Mouse (Mus musculus): ENCODE results near the gene C130073F10Rik. TPM values are rescaled to one million over a fixed set of nuclear protein-coding genes. Genes with fewer than 3 reads are reported as not detected.
"Not testable (repeated sequence)": the region's sequence is repeated elsewhere in the genome, so short reads cannot be mapped to it uniquely, and the experiment has no call there.

C130073F10Rik gene
- 3.7 and 4.9 TPM in 2 replicates for polyA plus RNA-seq (2011; ENCODE audit: insufficient read depth, insufficient read length, low read depth, missing spikeins)

DNA sequence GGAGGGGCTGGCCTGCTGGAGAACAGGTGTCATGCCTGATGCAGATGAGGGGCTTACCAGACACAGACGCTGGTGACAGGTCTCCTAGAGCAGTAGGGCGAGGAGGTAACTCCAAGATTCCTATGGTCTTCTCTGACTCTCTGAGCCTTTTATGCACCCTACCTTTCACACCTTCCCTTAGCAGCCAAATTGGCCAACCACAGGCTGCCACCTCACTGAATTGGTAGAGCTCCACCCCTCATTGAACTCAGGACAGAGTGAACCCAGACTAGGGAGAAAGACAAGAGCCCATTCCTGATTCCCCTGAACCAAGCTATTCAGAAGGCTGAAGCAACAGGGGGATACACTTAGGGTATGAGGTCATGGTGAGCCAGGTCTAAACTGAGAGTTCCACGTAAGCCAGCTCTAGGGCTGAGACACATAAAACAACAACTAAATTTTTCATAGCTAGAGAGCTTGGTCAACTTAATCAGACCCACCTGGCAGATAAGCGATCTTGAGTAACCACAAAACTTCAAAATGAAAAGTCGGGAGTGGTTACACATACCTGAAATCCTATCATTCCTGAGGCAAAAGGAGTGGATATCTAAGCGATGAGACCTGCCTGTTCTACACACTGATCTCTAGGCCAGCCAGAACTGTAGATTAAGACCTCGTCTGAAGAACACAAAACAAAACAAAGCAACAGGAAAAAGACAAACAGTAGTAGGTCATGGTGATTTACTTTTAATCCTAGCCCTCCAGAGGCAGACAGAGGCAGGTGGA, at the start of gene C130073F10Rik:
Gene C130073F10Rik (minus strand): TSS at position 134 of the 765 bp plus-strand sequence.
- Histone ChIP-seq H3K27me3 (ENCODE audit: control insufficient read depth, insufficient read depth, low read length, poor library complexity, severe bottlenecking) (no peaks in the 10 kb centered on the region), H3K36me3 (ENCODE audit: control insufficient read depth, insufficient read depth, low read length, poor library complexity, severe bottlenecking) (no peaks in the 10 kb centered on the region), H3K27ac (ENCODE audit: insufficient read depth, low read length) (no peak within 1 kb of the TSS), H3K9me3 (replicated peaks; ENCODE audit: control insufficient read depth, insufficient read depth, low read length, poor library complexity, severe bottlenecking) (peaks cover 1% of the 10 kb centered on the region; the same call in 1 of the 2 replicates), H3K4me1 (ENCODE audit: control insufficient read depth, insufficient read depth, low read length) (peaks cover 5% of the 10 kb centered on the region), H3K4me3 (ENCODE audit: low read depth, low read length) (no peak within 1 kb of the TSS), H3K9ac (ENCODE audit: low read depth, poor library complexity, severe bottlenecking) (no peak within 1 kb of the TSS)
- TF ChIP-seq EP300 (IDR thresholded peaks at IDR 0.05; ENCODE audit: insufficient read depth, low read depth, low read length) = no peak
- TF ChIP-seq POLR2A (IDR thresholded peaks at IDR 0.05; ENCODE audit: insufficient read depth, low read length) = no peak
- TF ChIP-seq CTCF (IDR thresholded peaks at IDR 0.05; ENCODE audit: low read depth, low read length) = no peak

DNA sequence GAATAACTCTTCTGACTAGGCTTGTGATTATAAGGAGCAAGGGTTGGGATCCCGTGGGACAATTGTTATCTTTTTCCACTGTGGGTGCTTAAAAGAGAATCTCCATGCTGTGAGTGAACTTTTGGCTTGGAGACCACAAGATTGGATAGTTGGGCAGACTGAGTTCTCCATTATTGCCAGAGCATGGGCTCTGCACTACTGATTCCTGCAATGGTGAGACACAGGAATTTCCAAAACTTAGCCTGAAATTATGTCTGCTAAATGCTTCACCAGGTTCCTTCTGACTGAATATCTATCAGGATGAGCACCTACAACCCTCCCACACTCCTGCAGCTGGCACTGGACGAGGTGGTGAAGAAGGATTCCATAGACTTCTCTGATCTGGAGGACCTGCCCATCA, 46.5 kb upstream of the C130073F10Rik start, which contains the start of gene Gm12794:
Gene Gm12794 (plus strand): TSS at position 301 of the 400 bp plus-strand sequence.
- not testable (repeated sequence) for H3K4me3 ChIP-seq (ENCODE audit: low read depth, low read length); H3K9me3 ChIP-seq (replicated peaks; ENCODE audit: control insufficient read depth, insufficient read depth, low read length, poor library complexity, severe bottlenecking); H3K9ac ChIP-seq (ENCODE audit: low read depth, poor library complexity, severe bottlenecking); H3K4me1 ChIP-seq (ENCODE audit: control insufficient read depth, insufficient read depth, low read length); H3K27me3 ChIP-seq (ENCODE audit: control insufficient read depth, insufficient read depth, low read length, poor library complexity, severe bottlenecking); H3K27ac ChIP-seq (ENCODE audit: insufficient read depth, low read length); H3K36me3 ChIP-seq (ENCODE audit: control insufficient read depth, insufficient read depth, low read length, poor library complexity, severe bottlenecking)

DNA sequence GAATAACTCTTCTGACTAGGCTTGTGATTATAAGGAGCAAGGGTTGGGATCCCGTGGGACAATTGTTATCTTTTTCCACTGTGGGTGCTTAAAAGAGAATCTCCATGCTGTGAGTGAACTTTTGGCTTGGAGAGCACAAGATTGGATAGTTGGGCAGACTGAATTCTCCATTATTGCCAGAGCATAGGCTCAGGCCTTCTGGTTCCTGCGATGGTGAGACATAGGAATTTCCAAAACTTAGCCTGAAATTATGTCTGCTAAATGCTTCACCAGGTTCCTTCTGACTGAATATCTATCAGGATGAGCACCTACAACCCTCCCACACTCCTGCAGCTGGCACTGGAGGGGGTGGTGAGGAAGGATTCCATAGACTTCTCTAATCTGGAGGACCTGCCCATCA, 15.2 kb upstream of the C130073F10Rik start, which contains the start of gene Gm12800:
Gene Gm12800 (plus strand): TSS at position 301 of the 400 bp plus-strand sequence.
- not testable (repeated sequence) for H3K27me3 ChIP-seq (ENCODE audit: control insufficient read depth, insufficient read depth, low read length, poor library complexity, severe bottlenecking); H3K4me3 ChIP-seq (ENCODE audit: low read depth, low read length); H3K4me1 ChIP-seq (ENCODE audit: control insufficient read depth, insufficient read depth, low read length); H3K36me3 ChIP-seq (ENCODE audit: control insufficient read depth, insufficient read depth, low read length, poor library complexity, severe bottlenecking); H3K9me3 ChIP-seq (replicated peaks; ENCODE audit: control insufficient read depth, insufficient read depth, low read length, poor library complexity, severe bottlenecking); H3K27ac ChIP-seq (ENCODE audit: insufficient read depth, low read length); H3K9ac ChIP-seq (ENCODE audit: low read depth, poor library complexity, severe bottlenecking)

DNA sequence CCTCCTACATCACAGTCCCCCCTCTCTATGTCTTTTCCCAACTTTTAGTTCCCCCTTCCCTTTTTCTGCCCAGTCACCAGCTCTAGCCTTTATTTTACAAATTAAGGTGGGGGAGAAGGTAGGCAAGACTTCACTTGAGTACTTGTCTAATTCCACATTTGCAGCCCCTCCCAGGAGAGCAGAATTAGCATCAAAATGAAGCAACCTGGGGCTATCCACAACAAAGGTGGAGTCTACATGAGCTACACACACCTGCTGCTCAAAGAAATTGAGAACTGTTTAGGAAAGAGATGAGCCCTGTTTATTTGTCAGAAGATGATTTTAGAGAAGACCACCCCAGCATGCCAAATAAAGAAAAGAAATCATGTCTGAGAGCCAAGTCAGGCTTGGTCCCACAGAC, 4.2 kb downstream of the C130073F10Rik start:
- no peak overlapping the region for H3K4me3 ChIP-seq (ENCODE audit: low read depth, low read length)
- no peak overlapping the region for H3K9ac ChIP-seq (ENCODE audit: low read depth, poor library complexity, severe bottlenecking)
- peak overlapping the region; percentile 98 for H3K27ac ChIP-seq (ENCODE audit: insufficient read depth, low read length)
- peaks cover 35% of the 10 kb centered on the region for H3K9me3 ChIP-seq (replicated peaks; ENCODE audit: control insufficient read depth, insufficient read depth, low read length, poor library complexity, severe bottlenecking)
- H3K4me1 ChIP-seq (ENCODE audit: control insufficient read depth, insufficient read depth, low read length) = peaks cover 5% of the 10 kb centered on the region
- H3K36me3 ChIP-seq (ENCODE audit: control insufficient read depth, insufficient read depth, low read length, poor library complexity, severe bottlenecking) = no peaks in the 10 kb centered on the region
- H3K27me3 ChIP-seq (ENCODE audit: control insufficient read depth, insufficient read depth, low read length, poor library complexity, severe bottlenecking) = no peaks in the 10 kb centered on the region
- TF ChIP-seq CTCF (IDR thresholded peaks at IDR 0.05; ENCODE audit: low read depth, low read length) = no peak
- TF ChIP-seq EP300 (IDR thresholded peaks at IDR 0.05; ENCODE audit: insufficient read depth, low read depth, low read length) = no peak
- TF ChIP-seq POLR2A (IDR thresholded peaks at IDR 0.05; ENCODE audit: insufficient read depth, low read length) = no peak

DNA sequence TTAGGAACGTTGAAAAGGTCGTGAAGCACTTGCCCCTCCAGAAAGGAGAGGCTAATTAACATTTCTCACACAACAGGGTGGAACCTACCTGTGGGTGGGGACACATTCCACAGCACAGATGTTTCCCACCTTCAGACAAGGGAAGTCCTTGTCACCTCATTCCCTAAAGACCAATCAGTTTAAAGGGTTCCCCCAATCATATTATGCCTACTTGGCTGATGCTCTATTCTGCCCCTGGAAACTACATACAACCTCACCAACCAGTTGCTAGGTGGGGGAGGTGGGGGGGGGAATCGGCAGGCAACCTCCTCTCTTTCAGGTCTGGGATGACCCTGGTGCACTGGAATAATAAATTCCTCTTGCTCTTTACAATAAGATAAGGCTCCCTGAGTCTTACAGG, 9.9 kb downstream of the C130073F10Rik start:
- TF ChIP-seq POLR2A (IDR thresholded peaks at IDR 0.05; ENCODE audit: insufficient read depth, low read length) (no peak), EP300 (IDR thresholded peaks at IDR 0.05; ENCODE audit: insufficient read depth, low read depth, low read length) (no peak), CTCF (IDR thresholded peaks at IDR 0.05; ENCODE audit: low read depth, low read length) (no peak)
- H3K9ac ChIP-seq (ENCODE audit: low read depth, poor library complexity, severe bottlenecking) = no peak overlapping the region
- H3K27ac ChIP-seq (ENCODE audit: insufficient read depth, low read length) = peak overlapping the region; percentile 92
- peaks cover 34% of the 10 kb centered on the region for H3K9me3 ChIP-seq (replicated peaks; ENCODE audit: control insufficient read depth, insufficient read depth, low read length, poor library complexity, severe bottlenecking)
- no peaks in the 10 kb centered on the region for H3K27me3 ChIP-seq (ENCODE audit: control insufficient read depth, insufficient read depth, low read length, poor library complexity, severe bottlenecking)
- no peak overlapping the region for H3K4me3 ChIP-seq (ENCODE audit: low read depth, low read length)
- H3K36me3 ChIP-seq (ENCODE audit: control insufficient read depth, insufficient read depth, low read length, poor library complexity, severe bottlenecking) = no peaks in the 10 kb centered on the region
- no peaks in the 10 kb centered on the region for H3K4me1 ChIP-seq (ENCODE audit: control insufficient read depth, insufficient read depth, low read length)

DNA sequence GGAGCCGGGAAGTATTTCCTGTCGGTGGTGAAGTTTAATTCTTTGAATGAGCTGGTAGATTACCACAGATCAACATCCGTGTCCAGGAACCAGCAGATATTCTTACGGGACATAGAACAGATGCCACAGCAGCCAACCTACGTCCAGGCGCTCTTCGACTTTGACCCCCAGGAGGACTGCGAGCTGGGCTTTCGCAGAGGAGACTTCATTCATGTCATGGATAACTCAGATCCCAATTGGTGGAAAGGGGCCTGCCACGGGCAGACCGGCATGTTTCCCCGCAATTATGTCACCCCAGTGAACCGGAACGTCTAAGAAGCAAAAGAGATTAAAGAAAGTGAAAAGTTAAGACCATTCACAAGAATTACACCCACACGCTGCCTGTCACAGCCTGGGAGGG, 17.9 kb downstream of the C130073F10Rik start:
- H3K36me3 ChIP-seq (ENCODE audit: control insufficient read depth, insufficient read depth, low read length, poor library complexity, severe bottlenecking); H3K9me3 ChIP-seq (replicated peaks; ENCODE audit: control insufficient read depth, insufficient read depth, low read length, poor library complexity, severe bottlenecking); H3K4me3 ChIP-seq (ENCODE audit: low read depth, low read length); H3K9ac ChIP-seq (ENCODE audit: low read depth, poor library complexity, severe bottlenecking); H3K27ac ChIP-seq (ENCODE audit: insufficient read depth, low read length); H3K4me1 ChIP-seq (ENCODE audit: control insufficient read depth, insufficient read depth, low read length); H3K27me3 ChIP-seq (ENCODE audit: control insufficient read depth, insufficient read depth, low read length, poor library complexity, severe bottlenecking): not testable (repeated sequence)

DNA sequence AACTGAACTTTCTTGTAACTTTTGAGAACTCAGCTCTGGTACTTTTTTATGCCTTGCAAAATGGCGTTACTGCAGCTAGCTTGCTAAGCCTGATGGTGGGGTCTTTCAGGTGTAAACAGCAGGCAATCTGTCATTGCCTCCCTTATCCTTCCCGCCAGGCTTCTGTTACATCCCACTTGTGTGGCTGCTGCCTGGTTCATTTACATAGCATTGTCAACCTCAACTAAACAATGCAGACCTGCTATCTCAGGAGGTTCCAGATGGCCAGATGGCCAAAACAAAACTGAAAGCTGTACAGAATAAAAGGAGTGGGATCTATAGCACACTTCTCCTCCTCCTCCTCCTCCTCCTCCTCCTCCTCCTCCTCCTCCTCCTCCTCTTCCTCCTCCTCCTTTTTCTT, 21.6 kb downstream of the C130073F10Rik start:
- not testable (repeated sequence) for H3K27ac ChIP-seq (ENCODE audit: insufficient read depth, low read length); H3K27me3 ChIP-seq (ENCODE audit: control insufficient read depth, insufficient read depth, low read length, poor library complexity, severe bottlenecking); H3K9ac ChIP-seq (ENCODE audit: low read depth, poor library complexity, severe bottlenecking); H3K9me3 ChIP-seq (replicated peaks; ENCODE audit: control insufficient read depth, insufficient read depth, low read length, poor library complexity, severe bottlenecking); H3K36me3 ChIP-seq (ENCODE audit: control insufficient read depth, insufficient read depth, low read length, poor library complexity, severe bottlenecking); H3K4me1 ChIP-seq (ENCODE audit: control insufficient read depth, insufficient read depth, low read length); H3K4me3 ChIP-seq (ENCODE audit: low read depth, low read length)
